Mouse (Mus musculus) brain, adult 2 months (tissue): ENCODE data around the gene 1700018F24Rik.
"Not testable (repeated sequence)": the region's sequence is repeated elsewhere in the genome, so short reads cannot be mapped to it uniquely, and the experiment has no call there.

Source experiments
- DNase-seq: peaks from one replicate; pipeline ENCODE4 v3.0.0; 2011; ENCODE audit warnings: low read depth, low spot score

Gene 1700018F24Rik

GRCm38 (mm10) chr5:145042690-145043089, at the start of gene 1700018F24Rik:
Gene 1700018F24Rik (plus strand): TSS chr5:145042990.
- DNase-seq = not testable (repeated sequence)

DNA sequence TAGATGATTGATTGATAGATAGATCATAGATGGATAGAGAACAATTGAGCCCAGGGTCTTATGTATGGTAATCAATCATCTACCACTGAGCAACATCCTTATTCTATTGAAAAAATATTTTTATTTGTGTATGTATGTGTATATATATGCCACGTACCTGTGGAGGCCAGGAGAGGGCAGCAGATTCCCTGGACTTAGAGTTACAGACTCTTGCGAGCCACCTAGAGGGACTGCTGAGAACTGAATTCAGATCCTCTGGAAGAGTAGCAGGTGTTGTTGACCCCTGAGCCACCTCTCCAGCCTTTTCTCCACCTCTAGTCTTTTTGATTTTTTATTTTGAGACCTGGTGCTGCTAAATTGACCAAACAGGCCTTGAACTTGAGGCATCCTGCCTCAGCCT, 44.3 kb upstream of the 1700018F24Rik start:
- peak; percentile 10 for DNase-seq

- no peak for DNase-seq
Measured at GRCm38 (mm10) chr5:145003362-145003761, 39.4 kb upstream of the 1700018F24Rik start.

DNA sequence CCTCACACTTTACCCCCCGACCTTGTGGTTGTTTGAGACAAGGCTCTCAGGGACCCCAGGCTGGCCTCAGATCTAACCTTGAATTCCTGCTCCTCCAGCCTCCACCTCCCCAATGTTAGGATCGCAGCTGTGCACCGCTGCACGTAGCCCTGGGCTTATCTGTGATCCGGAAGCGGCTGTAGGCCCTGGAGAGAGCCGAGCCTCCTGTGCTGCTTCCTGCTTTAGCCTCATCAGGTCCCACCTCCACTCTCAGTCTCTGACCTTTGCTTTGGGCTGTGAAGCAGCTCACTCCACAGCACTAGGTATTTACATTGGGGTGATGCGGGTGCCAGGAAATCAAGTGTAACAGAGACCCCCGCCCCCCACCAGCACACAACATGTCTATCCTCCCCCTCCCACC, 38.3 kb upstream of the 1700018F24Rik start:
- no peak for DNase-seq

DNA sequence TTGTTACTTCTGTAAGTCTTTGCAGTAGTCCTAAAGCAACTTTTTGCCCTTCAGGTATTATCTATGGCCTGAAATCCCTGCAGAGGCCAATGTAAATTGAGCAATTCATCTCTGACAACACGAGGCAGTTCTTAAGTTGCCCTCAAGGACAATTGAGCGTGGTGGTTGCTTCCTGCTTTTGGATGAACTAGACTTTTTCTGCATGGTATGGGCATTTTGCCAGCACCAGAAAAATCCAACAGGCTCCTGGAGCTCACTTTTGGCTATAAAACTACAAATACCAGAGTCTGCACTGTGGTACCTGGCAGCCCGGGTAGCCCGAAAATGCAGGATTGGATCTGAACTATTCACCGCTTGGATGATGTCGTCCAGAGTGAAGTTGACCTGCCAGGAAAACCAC, 37.2 kb upstream of the 1700018F24Rik start:
- DNase-seq = no peak

DNA sequence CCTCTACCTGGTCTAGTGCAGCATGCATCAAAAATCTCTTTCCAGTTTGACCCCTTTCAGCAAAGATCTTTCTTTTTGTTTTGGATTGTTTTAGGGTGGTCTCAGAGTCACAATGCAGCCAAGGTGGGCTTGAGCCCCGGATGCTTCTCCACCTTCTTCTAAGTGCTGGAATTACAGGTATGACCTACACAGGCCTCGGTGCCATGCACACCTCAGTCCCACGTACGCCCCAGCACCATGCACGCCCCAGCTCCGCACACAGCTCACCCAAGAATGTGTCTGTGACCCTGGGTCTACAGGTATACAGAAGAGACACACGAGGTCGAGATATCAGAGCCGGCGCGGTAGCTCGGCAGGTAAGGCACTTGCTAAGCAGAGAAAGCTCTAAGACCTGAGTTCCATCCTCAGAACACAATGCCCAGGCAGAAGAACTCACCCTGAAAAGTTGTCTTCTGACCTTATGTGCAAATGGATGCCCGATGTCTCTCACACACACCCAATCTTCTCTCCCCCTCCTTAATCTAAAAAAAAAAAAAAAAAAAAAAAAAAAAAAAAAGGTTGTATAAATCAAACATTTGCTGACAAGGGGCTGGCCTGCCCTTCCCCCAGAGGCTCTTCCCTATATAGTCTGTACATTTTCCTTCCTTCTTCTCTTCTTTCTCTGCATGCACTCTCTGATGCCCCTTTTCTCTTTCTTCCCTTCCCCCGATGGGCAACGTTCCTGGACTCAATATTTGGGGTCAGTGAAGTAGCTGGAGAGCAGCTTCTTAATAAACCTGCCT, 33.7 kb upstream of the 1700018F24Rik start:
- no peak for DNase-seq

DNA sequence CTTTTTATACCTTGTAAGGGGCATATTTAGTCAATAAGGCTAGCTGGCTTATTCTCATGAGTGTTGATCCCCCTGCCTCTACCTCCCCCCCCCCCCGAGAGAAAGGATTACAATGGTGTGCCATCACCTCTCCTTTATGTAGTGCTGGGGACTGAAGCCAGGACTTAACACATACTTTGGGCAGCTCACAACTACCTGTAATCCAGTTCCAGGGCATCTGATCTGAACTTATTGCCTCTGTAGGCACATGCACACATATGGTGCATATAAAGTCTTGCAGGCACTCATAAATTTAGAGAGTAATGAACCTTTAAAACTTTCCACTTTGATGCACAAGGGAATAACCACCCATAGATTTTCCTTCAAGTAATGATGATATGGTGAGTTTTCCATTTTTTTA, 28.5 kb upstream of the 1700018F24Rik start:
- DNase-seq = no peak

- not testable (repeated sequence) for DNase-seq
Measured at GRCm38 (mm10) chr5:145016761-145017160, 26.0 kb upstream of the 1700018F24Rik start.

DNA sequence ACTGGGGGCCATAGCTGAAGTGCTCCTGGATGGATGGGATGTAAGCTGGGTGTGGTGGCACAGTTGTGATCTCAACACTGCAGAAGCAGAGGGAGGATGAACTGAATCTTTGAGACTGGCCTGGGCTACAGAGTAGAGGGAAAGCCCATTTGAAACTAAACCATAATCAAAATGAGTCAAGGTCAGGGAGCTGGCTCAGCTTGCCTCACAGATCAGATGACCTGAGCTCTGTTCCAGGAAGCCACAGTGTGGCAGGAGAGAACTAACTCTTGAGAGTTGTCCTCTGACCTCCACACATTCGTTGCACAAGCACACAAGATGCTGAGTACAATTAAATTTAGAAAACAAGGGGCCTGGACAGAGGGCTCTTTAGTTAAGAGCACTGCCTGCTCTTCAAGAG, 22.5 kb upstream of the 1700018F24Rik start:
- not testable (repeated sequence) for DNase-seq

- not testable (repeated sequence) for DNase-seq
Measured at GRCm38 (mm10) chr5:145020712-145021111, 22.1 kb upstream of the 1700018F24Rik start.

DNA sequence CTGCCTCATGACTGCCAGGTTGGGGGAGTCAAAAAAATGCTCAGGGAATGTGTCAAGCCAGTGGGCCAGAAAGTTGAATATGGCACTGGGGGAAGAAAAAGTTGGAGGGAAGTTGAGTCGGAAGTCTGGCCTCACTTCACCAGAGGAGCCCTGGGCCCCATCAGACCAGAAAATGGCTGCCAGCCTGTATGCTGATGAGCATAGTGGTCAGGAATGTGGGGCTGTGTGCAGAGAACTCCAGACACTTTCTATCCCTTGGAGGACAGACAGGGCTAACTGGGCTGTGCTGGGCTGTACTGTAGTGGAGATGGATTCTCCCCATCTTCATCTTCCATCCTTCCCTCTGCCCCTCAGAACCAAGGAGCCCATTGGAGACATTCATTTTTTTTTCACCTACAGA, 12.3 kb upstream of the 1700018F24Rik start:
- DNase-seq = not testable (repeated sequence)

DNA sequence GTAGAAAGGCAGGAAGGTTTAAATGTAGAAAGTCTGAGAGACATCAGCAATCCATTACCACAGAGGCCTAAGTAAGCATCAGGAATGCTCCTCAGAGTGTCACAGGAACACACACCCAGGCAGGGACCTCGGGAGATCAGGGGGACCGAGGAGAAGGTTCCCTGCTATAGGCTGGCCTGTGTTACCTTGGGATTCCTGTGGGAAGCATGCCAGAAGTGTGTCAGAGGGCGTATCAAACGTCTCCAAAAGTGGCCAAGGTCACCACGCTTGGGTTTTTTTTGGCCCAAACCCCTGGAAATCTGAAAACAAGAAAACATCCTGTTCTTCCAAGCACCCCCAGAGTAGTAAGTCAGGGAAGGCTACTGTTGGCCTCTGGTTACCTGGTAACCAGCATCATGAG, 10.4 kb upstream of the 1700018F24Rik start, which contains the start of gene Gm4871:
Gene Gm4871, minus strand, starts transcription at position 364 of the 400 bp plus-strand sequence.
- DNase-seq = not testable (repeated sequence)

DNA sequence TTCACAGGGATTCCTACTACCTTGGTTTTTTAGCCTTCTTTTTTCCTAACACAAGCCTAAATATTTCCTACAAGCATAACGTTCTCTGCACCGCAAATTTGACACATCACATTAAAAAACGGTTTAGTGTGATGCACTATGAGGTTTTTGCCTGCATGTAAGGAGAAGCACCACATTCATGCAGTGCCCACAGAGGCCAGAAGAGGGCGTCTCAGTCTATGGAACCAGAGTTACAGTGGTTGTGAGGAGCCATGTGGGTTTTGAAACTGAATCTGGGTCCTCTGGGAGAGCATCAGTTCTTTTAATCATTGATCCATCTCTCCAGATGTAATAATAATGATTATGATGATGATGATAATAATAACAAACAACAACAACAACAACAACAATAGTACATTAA, 1.2 kb upstream of the 1700018F24Rik start:
- no peak for DNase-seq

DNA sequence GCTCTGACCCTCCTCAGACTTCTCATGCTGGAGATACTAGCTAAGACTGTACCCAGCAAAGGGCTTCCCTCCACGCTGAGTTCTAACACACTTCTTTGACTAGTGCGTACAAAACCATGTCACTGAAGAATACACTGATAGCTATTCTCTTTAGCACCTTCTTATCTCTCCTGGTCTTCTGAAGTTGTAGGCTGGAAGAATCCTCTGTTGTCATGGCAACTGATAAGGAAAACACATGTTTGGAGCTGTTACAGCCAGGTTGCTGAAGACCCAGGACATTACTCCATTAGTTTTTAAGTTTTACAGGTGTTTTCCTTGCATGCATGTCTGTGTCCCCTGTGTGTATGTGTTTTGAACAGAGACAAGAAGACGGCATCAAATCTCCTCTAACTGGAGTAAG, 11.4 kb downstream of the 1700018F24Rik start:
- not testable (repeated sequence) for DNase-seq

GRCm38 (mm10) chr5:145057907-145058306, 15.1 kb downstream of the 1700018F24Rik start:
- DNase-seq = no peak

DNA sequence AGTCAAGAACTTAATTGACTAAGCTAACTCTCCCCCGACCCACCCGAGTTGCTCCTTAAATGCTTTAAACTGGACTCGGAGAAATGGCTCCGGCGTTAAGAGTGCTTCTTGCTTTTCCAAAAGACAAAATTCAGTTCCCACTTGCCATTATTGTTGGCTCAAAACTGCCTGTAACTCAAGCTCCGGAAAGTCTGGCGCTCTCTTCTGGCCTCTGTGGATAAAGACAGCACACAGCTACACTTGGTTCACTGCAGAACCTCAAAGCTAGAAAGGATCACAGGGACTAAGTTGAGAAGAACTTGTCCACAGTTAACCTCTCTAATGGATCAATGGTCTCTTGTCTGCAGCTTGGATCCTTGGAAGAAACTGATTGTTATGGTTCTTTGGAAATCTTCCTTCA, 15.9 kb downstream of the 1700018F24Rik start:
- no peak for DNase-seq

GRCm38 (mm10) chr5:145059524-145059923, 16.7 kb downstream of the 1700018F24Rik start:
- no peak for DNase-seq

- no peak for DNase-seq
Measured at GRCm38 (mm10) chr5:145064765-145065340, 22.1 kb downstream of the 1700018F24Rik start.

DNA sequence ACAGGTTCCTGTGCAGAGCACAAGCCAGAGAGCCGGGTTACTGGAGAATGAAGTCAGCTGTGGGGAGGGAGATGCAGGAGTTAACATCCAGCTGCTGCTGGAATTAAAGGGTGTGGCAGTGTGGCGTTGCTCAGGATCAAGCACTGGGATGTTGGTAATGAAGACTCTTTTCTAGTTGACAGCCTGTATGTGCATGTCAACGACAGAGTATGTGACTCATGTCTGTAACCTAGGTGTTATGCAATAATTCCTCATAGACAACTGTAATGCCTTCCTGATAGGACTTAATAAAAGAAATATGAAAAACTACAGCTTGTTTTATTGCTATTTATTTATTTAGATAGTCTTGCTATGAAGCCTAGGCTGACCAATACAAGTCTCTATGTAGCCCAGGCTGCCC, 26.1 kb downstream of the 1700018F24Rik start:
- DNase-seq = no peak

GRCm38 (mm10) chr5:145069707-145070106, 26.9 kb downstream of the 1700018F24Rik start:
- peak; percentile 87 for DNase-seq

DNA sequence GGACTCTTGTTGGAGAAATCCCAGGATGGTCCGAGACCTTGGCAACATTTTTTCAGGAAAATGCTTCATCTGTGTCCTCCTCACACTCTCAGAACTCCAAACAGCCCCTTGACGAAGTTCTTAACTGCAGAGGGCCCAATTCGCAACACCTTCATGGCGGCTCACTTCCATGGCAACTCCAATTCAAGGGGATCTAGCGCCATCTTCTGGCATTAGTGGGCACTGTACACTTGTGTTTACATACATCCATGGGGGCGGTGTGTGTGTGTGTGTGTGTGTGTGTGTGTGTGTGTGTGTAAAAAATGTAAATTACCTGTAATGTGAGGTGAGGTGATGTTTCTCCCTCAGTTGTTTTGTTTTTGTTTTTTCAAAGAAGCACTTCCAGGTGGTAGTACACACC, 28.6 kb downstream of the 1700018F24Rik start:
- DNase-seq = no peak

GRCm38 (mm10) chr5:145075081-145075480, 32.3 kb downstream of the 1700018F24Rik start:
- DNase-seq = no peak
